Mouse (Mus musculus): ENCODE measurements at regions not wholly inside any gene's neighbourhood (a gene's known extent, or its start where the extent isn't known, plus 50 kb on each side); places are given as distances from the start of the nearest gene placed in this dataset.

- no peak for TF ChIP-seq EP300 (IDR thresholded peaks at IDR 0.05; ENCODE audit: low read length)
- TF ChIP-seq ELF1 (IDR thresholded peaks at IDR 0.05; ENCODE audit: low read depth, low read length): no peak
- TF ChIP-seq TBP (conservative IDR thresholded peaks at IDR 0.05; ENCODE audit: low read depth, low read length): no peak
- TF ChIP-seq POLR2AphosphoS2 (IDR thresholded peaks at IDR 0.05; ENCODE audit: low read depth, low read length): no peak
- no peak for TF ChIP-seq KAT2A (IDR thresholded peaks at IDR 0.05; ENCODE audit: insufficient replicate concordance, low read length)
- TF ChIP-seq POLR2A (IDR thresholded peaks at IDR 0.05; ENCODE audit: low read depth, low read length): no peak
- TF ChIP-seq CTCF (conservative IDR thresholded peaks at IDR 0.05 in 1 of 2, IDR thresholded peaks at IDR 0.05 in 1 of 2; ENCODE audit: low read depth in 2 of 2, low read length in 2 of 2): no peak
Observed at GRCm38 (mm10) chr7:129787011-129787410, 195.3 kb downstream of the Wdr11 start.

Measured in CH12.LX (cell line).